Mouse (Mus musculus) thymus, adult 2 months (tissue): ENCODE data around the gene Greb1.

Experiments
- CTCF ChIP-seq: fragments of 200-500 bp; IDR thresholded peaks from 2 replicates; pipeline ENCODE4 v1.5.1; 2012; ENCODE audit warnings: mild to moderate bottlenecking, control low read depth, low read length, moderate library complexity, borderline replicate concordance; ENCODE audit not compliant: control insufficient read depth, poor library complexity, insufficient read depth; ENCODE audit errors: extremely low read depth
- POLR2A ChIP-seq: fragments of 200-500 bp; IDR thresholded peaks from 2 replicates; pipeline ENCODE4 v1.6.1; 2012; ENCODE audit warnings: mild to moderate bottlenecking, low read length, control low read depth, moderate library complexity; ENCODE audit not compliant: control insufficient read depth, poor library complexity, insufficient read depth; ENCODE audit errors: extremely low read depth

DNA sequence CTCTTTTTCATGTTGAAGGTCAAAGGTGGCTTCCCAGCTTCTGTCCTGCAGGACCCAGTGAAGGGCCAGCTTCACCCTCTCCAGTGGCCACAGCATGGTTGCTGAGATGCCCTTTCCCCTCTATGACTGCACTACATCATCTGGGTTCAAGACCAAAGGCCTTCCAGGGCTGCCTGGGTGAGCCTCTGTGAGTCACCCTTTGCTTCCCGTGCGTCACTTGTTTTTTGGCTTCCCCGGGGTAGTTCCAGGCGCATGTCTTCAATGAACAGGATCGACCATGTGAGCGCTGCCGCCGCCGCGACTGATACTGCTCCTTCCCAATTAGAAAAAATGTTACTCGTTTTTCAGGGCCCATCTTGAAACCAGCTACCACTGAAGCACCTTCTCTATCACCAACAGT is 70.5 kb downstream of the Greb1 start:
- TF ChIP-seq POLR2A, result no peak
- no peak for TF ChIP-seq CTCF
